Mouse (Mus musculus) kidney, postnatal 4 days (tissue): ENCODE measurements around the gene AI593442.

Experiments
- DNase-seq, 2 experiments: peaks; one replicate each; pipeline ENCODE4 v3.0.0; 2021; ENCODE audit warnings: mixed read lengths in 2 of 2

Gene AI593442

DNA sequence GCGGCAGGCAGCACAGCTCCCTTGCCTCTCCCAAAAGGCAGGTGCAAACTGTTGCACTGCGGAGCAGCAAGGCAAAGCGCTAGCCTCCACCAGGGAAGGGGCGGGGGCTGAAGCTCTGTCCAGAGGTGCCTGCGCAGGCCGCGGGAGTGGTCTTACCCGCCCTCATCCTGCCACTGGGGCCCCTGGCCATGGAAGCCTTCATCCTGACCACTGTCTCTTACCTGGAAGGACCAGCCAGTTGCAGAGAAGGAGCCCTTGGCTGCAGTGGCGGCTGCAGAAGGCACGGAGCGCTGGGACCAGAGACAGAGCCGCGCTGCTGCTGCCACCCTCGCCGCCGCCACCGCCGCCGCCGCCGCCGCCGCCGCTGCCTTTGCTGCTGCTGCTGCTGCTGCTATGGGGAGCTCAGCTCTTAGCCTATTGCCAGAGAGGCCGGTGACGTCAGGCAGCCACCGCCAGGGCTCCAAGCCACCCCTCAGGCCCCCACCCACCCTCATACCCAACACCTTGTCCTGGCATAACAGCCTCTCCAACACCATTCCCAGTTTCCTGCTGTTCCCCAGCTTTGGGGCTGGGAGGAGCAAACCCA lies at the start of gene AI593442:
AI593442 (minus strand) TSS at position 419 of the 586 bp plus-strand sequence.
- DNase-seq = peak; percentile 21 to 24

GRCm38 (mm10) chr9:52728806-52729205 lies 49.2 kb upstream of the AI593442 start:
- DNase-seq = no peak

- DNase-seq = no peak
Observed at GRCm38 (mm10) chr9:52722626-52723025, 43.0 kb upstream of the AI593442 start.

DNA sequence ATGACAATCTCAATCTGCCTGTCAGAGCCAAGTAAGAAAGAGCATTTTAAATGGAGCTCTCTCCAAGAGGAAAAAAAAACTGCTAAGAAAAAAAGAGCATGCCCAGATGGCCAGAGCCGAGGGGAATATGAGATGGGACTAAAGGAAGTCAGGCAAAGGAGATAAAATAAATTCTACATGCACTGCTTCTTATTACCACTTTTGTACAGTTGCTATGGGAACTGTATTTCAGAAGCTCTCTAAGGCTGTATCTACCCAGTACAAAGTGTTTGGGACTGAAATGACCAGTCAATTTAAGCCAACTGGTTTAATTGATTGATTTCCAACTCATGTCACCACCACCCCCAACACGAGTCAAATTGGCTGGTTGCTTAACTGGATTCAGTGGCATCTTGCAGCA lies 40.0 kb upstream of the AI593442 start:
- DNase-seq = no peak

DNA sequence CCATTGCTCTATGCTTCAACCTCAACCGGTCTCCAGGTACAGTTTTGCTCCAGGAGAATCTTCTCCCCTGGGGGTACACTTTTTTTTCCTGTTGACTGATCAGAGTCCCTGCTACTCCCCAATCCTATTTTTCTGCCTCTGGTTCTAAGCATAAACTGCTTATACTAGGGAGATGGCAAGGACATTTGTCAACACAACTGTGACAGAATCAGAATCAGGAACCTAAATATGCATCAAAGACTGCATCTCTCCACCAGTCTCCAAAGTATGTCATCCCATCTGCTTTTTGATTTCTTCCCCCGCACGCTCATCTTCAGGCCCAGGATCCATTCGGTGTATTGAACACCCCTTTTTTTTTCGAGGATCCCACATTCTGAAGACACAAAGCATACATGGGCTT lies 456 bp upstream of the AI593442 start:
- DNase-seq = no peak

DNA sequence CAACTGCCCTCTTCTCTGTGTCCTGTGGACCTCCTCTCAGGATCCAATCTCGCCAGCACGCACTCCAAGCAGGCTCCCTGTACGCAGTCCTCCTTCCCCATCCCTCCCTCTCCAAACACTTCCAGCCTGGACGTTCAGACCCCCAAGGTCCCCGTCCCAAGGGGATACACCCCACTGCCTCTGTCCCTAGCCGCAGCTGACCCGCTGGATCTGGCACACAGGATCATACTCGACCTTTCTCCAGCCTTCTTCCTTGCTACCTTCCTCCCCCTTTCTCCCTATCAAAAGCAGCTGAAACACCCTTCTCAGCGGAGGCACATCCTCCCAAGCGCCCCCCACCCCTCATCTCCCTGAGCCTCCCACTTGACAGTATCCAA lies 753 bp downstream of the AI593442 start:
- no peak for DNase-seq

DNA sequence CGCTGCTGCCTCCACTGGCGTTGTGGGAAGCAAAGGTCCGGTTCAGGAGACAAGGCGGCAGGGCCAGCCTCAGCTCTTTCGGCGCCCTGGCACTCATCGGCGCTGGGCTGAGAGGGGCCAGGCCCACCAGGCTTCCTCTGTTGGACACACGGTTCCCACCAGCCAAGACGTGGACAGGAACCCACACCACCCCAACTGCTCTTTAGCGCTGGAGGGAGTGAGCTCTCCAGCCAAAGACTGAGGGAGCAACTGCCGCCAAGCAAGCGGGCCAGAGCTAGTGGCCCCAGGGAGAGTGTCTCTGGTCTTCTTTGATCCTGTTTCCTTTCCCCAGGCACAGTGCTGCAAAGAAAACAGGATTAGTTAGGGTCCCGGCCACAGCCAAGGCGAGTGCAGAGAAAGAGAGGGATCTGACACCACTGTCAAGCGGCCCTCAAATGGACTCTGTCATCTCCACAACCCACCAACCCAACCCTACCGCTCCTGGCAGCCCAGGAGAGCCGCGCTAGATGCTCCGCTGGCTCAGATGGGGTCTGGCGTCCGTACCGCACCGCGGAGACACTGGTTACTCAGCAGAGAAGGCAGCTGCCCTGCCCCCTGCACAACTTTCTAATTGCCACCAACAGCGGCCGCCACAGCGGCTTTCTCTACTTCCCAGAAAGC lies 1.3 kb downstream of the AI593442 start:
- DNase-seq = peak; percentile 7

- peak; percentile 80 to 82 for DNase-seq
Observed at GRCm38 (mm10) chr9:52676587-52676986, 3.0 kb downstream of the AI593442 start.

GRCm38 (mm10) chr9:52675937-52676336 lies 3.6 kb downstream of the AI593442 start:
- DNase-seq = no peak

DNA sequence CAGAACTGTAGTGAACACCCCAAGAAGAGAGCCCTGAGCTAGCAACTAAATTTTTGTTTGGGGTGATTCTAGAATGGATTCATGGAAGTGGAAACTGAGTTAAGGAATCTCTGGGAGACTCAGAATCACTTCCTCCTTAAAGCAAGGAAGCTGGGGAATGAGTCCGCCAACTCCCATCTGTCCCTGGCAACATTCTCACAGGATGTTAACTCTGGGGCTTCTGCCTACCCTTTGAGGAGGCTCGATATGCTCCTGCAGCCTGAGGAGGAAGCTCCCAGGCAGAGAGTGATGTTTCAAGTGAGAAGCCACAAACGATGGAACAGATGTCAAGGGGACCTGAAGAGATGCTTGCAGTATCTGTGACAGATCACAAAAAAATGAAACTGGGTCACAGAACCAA lies 18.2 kb downstream of the AI593442 start:
- no peak for DNase-seq

DNA sequence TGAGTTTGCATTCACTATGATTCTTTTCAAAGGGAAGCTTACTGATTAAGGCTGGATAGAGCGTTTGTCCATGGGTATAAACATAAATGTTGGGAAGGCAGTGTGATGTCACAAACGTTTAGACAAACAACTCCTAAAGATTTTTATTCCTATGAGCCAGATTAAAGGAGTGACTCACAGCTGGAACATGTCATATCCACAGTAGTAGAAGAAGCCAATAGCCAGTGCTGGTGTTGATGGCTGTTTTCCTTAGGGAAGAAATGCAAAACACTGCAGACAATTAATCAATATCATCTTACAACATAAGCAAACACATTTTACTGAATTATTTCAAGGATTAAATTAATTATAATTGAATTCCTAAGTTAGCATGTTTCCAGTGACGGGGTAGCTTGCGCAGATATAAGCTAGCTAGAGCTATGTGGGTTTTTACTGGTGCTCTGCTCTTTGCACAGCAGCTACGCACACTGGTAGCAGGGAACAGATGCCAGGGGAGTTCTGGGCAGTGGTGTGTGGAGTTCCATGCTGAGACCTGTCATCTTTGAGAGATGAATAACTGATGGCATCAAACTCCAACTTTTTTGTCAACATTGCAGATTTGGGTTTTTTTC lies 29.1 kb downstream of the AI593442 start:
- no peak for DNase-seq

DNA sequence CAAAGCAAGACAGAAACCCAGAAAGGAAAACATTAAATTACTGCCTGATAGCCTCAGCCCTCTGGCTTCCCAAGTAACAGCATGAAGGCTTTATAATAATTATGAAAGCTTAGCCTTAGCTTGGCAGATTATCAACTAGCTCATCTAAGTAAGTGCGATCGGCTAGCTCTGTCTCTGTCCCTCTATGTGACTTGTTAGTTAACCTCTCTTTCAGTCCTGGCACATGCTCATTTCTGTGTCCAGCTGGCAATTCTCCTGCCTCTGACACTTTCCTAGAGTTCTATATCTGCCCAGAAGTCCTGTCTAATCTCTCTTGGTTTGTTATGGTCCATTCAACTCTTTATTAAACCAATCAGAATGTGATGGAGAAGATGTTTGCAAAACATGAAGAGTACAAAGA lies 34.3 kb downstream of the AI593442 start:
- DNase-seq = peak; percentile 32 to 47

DNA sequence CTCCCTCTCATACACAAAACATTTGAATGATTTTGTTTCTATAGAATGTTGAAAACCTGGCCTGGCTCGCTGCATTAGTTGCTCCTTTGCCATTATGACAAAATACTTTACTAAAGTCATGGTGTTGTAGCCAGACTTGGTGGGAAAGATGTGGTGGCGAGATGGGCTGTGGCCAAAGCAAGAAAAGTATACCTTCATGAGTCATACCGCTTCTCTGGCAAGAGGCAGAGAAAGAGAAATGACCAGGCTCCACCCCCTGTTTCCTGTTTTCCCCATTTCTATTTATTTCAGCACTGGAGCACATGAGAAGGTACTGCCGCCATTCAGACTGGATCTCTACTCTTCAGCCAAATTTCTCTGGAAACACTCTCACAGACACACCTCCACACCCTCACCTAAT lies 35.0 kb downstream of the AI593442 start:
- no peak for DNase-seq

DNA sequence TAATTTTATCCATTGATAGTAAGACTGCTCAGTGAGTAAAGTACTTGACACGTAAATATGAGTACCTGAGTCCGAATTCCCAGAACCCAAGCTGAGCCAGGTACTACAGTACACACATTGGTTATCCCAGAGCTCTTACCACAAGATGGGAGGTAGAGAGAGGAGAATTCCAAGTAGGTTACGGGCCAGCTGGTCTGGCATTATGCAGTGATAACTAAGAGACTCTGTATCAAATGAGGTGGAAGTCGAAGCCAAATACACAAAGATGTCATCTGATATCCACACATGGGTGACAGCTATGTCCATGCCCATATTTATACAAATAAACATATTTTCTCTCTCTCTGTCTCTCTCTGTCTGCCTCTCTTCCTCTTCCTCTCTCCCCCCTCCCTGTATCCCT lies 35.4 kb downstream of the AI593442 start:
- DNase-seq = no peak

DNA sequence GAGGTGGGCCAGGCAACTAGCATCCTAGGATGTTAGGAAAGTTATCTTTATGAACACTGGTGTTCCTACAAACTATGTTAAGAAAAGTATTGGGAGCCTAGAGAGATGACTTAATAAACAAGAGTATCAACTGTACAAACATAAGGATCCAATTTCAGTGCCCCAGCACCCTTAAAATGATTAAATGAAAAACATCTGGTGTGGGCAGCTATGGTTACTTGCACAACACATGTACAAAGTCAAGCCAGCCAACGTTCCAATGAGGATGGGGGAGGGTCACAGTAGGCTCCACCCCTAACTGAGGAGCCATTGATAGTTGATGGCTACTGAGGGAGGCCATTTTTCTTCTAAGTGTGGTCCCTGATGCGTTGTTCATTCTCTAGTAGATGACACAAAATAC lies 43.6 kb downstream of the AI593442 start:
- DNase-seq = no peak

GRCm38 (mm10) chr9:52623926-52624325 lies 55.7 kb downstream of the AI593442 start:
- no peak for DNase-seq
